Mouse (Mus musculus) small intestine, adult 2 months (tissue): ENCODE results near the gene Senp5.

ENCODE experiments used
- CTCF ChIP-seq: fragments of 200-500 bp; IDR thresholded peaks from 2 replicates; pipeline ENCODE4 v1.5.1; 2012; ENCODE audit warnings: low read depth, mild to moderate bottlenecking, control low read depth, inconsistent platforms, low read length, moderate library complexity, mixed read lengths; ENCODE audit not compliant: insufficient replicate concordance, insufficient read length; ENCODE audit errors: extremely low read depth
- POLR2A ChIP-seq: fragments of 200-500 bp; IDR thresholded peaks from 2 replicates; pipeline ENCODE4 v1.6.1; 2012; ENCODE audit warnings: low read depth, mild to moderate bottlenecking, control low read depth, inconsistent platforms, low read length, moderate library complexity

GRCm38 (mm10) chr16:31992039-31992438, 11.0 kb downstream of the Senp5 start:
- TF ChIP-seq CTCF = peak; percentile 21; the same call in 1 of the 2 replicates
- no peak for TF ChIP-seq POLR2A
